Mouse (Mus musculus): Measurements from ENCODE around the gene Shank2. TPM values are rescaled to one million over a fixed set of nuclear protein-coding genes. Genes with fewer than 3 reads are reported as not detected.

Shank2 gene
- polyA plus RNA-seq, 1 experiment from 2014 or later = 0.92 TPM

DNA sequence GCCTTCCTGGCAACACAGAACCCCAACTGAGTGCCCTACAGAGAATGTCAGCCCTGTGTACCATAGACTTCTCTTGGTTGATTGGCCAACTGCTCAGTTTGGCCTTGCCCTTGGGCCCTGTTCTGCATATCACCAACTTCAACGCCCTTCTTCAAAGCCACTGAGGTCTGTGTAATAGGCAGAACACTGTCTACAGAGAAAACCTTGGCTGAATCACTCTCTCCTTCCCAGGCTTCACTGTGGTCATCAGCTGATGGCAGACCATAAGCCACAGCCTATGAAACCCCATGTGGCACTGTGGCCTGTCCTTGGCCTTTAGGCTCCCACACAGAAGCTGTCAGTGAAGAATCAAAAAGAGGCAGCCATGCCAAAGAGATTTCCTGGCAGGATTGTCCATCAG, 457.2 kb downstream of the Shank2 start:
- Histone ChIP-seq H3K27me3 (ENCODE audit: insufficient read depth, low read length) (no peaks in the 10 kb centered on the region), H3K4me3 (ENCODE audit: low read depth, low read length) (no peak overlapping the region), H3K4me1 (ENCODE audit: insufficient read depth) (no peaks in the 10 kb centered on the region), H3K36me3 (replicated peaks; ENCODE audit: insufficient read depth, low read length) (peaks cover 75% of the 10 kb centered on the region), H3K27ac (ENCODE audit: low read depth) (no peak overlapping the region), H3K9ac (replicated peaks) (no peak overlapping the region), H3K4me2 (ENCODE audit: low read depth, low read length) (no peak overlapping the region), H3K9me3 (ENCODE audit: low read length) (no peaks in the 10 kb centered on the region)
- DNase-seq (no peak), ATAC-seq (no peak)
- no peak for TF ChIP-seq EP300 (IDR thresholded peaks at IDR 0.05; ENCODE audit: low read depth)
- 73% methylated on average over 1 of the region's 1 CpGs for WGBS (ENCODE audit: insufficient replicate concordance)

DNA sequence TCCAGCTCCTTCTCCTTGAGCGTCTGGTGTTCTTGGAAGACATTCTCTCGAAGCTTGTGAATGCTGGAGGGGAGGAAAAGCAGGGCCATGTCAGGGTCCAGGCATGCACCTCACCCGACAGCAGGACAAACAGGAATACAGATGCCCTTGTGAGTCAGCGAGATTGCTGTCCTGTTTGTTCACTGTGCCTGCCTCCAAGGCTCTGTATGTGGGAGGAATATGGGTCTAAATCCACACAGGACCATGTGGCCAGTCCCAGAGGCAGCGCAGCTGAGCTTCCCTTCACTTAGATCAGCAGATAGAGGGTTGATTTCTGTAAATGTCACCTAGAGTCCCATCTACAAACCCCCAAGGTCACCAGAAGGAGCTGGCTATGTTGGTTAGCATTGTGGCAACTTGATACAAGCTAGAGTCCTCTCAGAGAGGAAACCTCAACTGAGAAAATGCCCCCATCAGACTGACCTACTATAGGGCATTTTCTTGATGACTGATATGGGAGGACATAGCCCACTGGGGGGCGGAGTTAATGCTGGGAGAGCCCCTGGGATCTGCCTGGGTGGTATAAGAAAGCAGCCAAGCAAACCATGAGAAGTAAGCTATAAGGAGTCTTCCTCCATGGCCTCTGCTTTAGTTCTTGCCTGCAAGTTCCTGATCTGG, 459.6 kb downstream of the Shank2 start:
- 75% methylated on average over 6 of the region's 6 CpGs for WGBS (ENCODE audit: insufficient replicate concordance)
- Histone ChIP-seq H3K9me3 (ENCODE audit: low read length) (no peaks in the 10 kb centered on the region), H3K27me3 (ENCODE audit: insufficient read depth, low read length) (no peaks in the 10 kb centered on the region), H3K36me3 (replicated peaks; ENCODE audit: insufficient read depth, low read length) (peaks cover 65% of the 10 kb centered on the region), H3K4me3 (ENCODE audit: low read depth, low read length) (no peak overlapping the region), H3K27ac (ENCODE audit: low read depth) (no peak overlapping the region), H3K4me1 (ENCODE audit: insufficient read depth) (no peaks in the 10 kb centered on the region), H3K4me2 (ENCODE audit: low read depth, low read length) (no peak overlapping the region), H3K9ac (replicated peaks) (no peak overlapping the region)
- ATAC-seq = no peak
- TF ChIP-seq CTCF (IDR thresholded peaks at IDR 0.05; ENCODE audit: low read depth) = no peak
- no peak for DNase-seq

DNA sequence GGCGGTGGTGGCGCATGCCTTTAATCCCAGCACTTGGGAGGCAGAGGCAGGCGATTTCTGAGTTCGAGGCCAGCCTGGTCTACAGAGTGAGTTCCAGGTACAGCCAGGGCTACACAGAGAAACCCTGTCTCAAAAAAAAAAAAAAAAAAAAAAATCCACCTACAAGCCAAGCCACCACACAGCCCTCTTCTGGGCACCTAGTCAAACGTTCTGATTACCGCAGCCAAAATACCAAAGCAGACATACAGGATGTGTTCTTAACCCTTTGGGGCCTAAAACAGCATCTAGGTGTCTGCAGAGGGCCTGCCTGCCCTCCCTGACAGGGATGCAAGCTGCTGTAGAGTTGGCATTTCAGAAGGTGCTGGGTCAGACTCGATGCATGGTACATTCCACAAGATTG, 460.8 kb downstream of the Shank2 start:
- H3K9ac ChIP-seq (replicated peaks) = no peak overlapping the region
- H3K4me3 ChIP-seq (ENCODE audit: low read depth, low read length) = no peak overlapping the region
- no peaks in the 10 kb centered on the region for H3K9me3 ChIP-seq (ENCODE audit: low read length)
- WGBS (ENCODE audit: insufficient replicate concordance) = 76% methylated on average over 7 of the region's 7 CpGs
- no peaks in the 10 kb centered on the region for H3K27me3 ChIP-seq (ENCODE audit: insufficient read depth, low read length)
- H3K27ac ChIP-seq (ENCODE audit: low read depth) = no peak overlapping the region
- no peak overlapping the region for H3K4me2 ChIP-seq (ENCODE audit: low read depth, low read length)
- no peak for TF ChIP-seq CTCF (IDR thresholded peaks at IDR 0.05; ENCODE audit: low read depth)
- TF ChIP-seq EP300 (IDR thresholded peaks at IDR 0.05; ENCODE audit: low read depth) = no peak
- no peak for ATAC-seq
- H3K4me1 ChIP-seq (ENCODE audit: insufficient read depth) = no peaks in the 10 kb centered on the region
- H3K36me3 ChIP-seq (replicated peaks; ENCODE audit: insufficient read depth, low read length) = peaks cover 53% of the 10 kb centered on the region
- no peak for DNase-seq

DNA sequence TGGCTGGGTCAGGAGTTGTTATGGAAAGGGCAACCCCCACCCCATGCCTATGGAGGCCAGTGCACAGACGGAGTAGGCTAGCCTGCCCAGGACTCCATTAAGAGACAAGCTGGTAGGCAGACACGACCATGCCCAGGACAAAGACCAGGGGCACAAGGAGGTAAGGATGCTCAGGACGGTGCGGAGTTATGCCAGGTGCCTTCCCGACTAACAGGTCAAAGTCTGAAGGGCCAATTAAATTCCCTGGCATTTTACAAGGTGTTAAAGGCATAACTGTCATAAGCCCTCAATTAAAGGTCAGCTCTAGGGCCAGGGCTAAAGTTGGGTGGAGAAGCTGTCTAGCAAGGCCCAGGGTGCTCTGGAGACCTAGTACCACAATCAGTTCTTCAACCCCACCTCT, 467.0 kb downstream of the Shank2 start:
- ATAC-seq = no peak
- Histone ChIP-seq H3K36me3 (replicated peaks; ENCODE audit: insufficient read depth, low read length) (peaks cover 6% of the 10 kb centered on the region; the same call in 1 of the 2 replicates), H3K4me3 (ENCODE audit: low read depth, low read length) (no peak overlapping the region), H3K9me3 (ENCODE audit: low read length) (no peaks in the 10 kb centered on the region), H3K27me3 (ENCODE audit: insufficient read depth, low read length) (no peaks in the 10 kb centered on the region), H3K4me1 (ENCODE audit: insufficient read depth) (peaks cover 15% of the 10 kb centered on the region), H3K27ac (ENCODE audit: low read depth) (no peak overlapping the region; the same call in 1 of the 2 replicates), H3K4me2 (ENCODE audit: low read depth, low read length) (no peak overlapping the region), H3K9ac (replicated peaks) (peak overlapping the region; percentile 30; the same call in 1 of the 2 replicates)
- TF ChIP-seq CTCF (IDR thresholded peaks at IDR 0.05; ENCODE audit: low read depth) (no peak), EP300 (IDR thresholded peaks at IDR 0.05; ENCODE audit: low read depth) (no peak)
- 78% methylated on average over 5 of the region's 5 CpGs for WGBS (ENCODE audit: insufficient replicate concordance)
- no peak for DNase-seq

DNA sequence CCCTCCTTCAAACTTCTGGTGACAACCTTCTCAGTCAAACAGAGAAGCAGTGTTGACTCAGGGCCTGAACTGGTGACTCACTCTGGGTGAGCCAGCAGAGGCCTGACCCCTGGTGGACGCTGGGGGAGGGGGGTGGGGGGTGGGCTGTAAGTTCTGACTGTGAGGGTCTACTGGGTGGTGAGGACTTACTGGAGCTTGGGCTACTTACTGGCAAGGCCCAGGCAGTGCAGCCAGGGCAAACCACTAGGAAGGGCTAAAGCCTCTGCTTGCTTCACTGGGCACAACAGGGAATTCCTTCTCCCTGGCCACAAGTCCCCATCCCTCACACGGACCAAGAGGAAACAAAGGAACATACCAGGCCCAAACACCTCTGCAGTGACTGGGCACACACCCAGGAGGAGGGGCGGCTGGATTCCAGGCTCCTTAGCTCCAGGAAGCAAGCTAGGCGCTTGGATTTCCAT, 467.5 kb downstream of the Shank2 start:
- Histone ChIP-seq H3K4me1 (ENCODE audit: insufficient read depth) (peaks cover 15% of the 10 kb centered on the region), H3K9me3 (ENCODE audit: low read length) (no peaks in the 10 kb centered on the region), H3K9ac (replicated peaks) (peak overlapping the region; percentile 80), H3K4me3 (ENCODE audit: low read depth, low read length) (peak overlapping the region; percentile 80; the same call in 1 of the 2 replicates), H3K36me3 (replicated peaks; ENCODE audit: insufficient read depth, low read length) (peaks cover 6% of the 10 kb centered on the region; the same call in 1 of the 2 replicates), H3K27ac (ENCODE audit: low read depth) (peak overlapping the region; percentile 78), H3K4me2 (ENCODE audit: low read depth, low read length) (peak overlapping the region; percentile 75), H3K27me3 (ENCODE audit: insufficient read depth, low read length) (no peaks in the 10 kb centered on the region)
- DNase-seq = no peak
- peak; percentile 20; the same call in 1 of the 2 replicates for ATAC-seq
- 48% methylated on average over 4 of the region's 4 CpGs for whole genome bisulfite sequencing (ENCODE audit: insufficient replicate concordance)
- TF ChIP-seq CTCF (IDR thresholded peaks at IDR 0.05; ENCODE audit: low read depth) (peak; percentile 32), EP300 (IDR thresholded peaks at IDR 0.05; ENCODE audit: low read depth) (no peak)

DNA sequence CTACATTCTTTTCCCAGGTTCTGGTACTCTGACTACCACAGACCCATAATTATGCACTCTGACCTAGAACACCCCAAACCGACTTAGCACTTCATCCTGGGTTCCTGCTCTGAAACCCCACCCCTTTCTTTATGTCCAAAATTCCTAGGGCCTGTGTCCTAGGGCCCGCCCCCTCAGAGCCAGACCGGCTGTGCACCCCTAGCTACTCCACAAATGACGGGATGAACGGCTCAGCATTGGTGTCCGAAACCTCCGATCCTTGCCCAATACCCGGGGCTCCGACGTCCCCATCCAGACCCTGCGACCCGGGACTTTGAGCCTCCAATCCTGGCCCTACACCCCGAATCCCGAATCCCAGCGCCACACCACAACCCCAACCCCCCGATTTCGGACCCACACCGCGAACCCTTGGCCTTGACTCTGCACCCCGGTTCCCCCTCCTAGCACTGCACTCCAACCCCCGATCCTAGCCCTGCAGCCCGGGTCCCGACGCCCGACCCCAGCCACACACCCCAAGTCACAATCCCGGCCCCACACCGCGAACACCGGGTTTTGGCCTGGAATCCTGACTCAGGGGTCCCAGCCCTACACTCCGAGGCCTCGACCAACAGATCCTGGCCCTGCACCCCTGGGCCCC, 468.3 kb downstream of the Shank2 start:
- peaks cover 15% of the 10 kb centered on the region for H3K4me1 ChIP-seq (ENCODE audit: insufficient read depth)
- WGBS (ENCODE audit: insufficient replicate concordance) = 10% methylated on average over 31 of the region's 31 CpGs
- H3K9ac ChIP-seq (replicated peaks) = peak overlapping the region; percentile 80
- no peaks in the 10 kb centered on the region for H3K9me3 ChIP-seq (ENCODE audit: low read length)
- H3K27ac ChIP-seq (ENCODE audit: low read depth) = peak overlapping the region; percentile 78
- H3K4me3 ChIP-seq (ENCODE audit: low read depth, low read length) = peak overlapping the region; percentile 80
- H3K36me3 ChIP-seq (replicated peaks; ENCODE audit: insufficient read depth, low read length) = peaks cover under 1% of the 10 kb centered on the region; the same call in 1 of the 2 replicates
- no peaks in the 10 kb centered on the region for H3K27me3 ChIP-seq (ENCODE audit: insufficient read depth, low read length)
- ATAC-seq (peak; percentile 27), DNase-seq (no peak)
- H3K4me2 ChIP-seq (ENCODE audit: low read depth, low read length) = peak overlapping the region; percentile 75
- TF ChIP-seq EP300 (IDR thresholded peaks at IDR 0.05; ENCODE audit: low read depth) (no peak), CTCF (IDR thresholded peaks at IDR 0.05; ENCODE audit: low read depth) (no peak)

All from liver, postnatal 0 days (tissue).